Mouse (Mus musculus): ENCODE measurements around the gene Krt8.

Krt8 gene

DNA sequence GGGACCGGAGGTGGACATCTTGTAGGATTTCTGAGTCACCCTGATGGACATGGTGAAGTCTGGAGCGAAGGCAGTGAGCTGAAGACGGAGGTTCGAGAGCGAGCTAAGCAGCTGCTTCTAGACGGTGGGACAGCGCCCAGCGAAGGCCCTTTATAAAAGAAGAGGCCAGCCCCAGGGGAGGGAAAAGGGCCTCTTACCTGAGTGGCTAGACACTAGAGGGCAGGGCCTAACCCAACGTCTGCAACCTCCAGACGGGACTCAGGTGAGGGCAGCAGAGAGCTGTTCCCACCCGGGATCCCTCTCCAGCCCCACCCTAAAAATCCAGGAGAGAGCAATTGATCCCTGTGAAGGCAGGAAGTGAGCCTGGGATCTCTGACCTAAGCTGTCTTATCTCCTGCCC is at the start of gene Krt8:
Krt8 (minus strand) TSS at position 294 of the 400 bp plus-strand sequence.
- no peak for TF ChIP-seq GATA4 (IDR thresholded peaks at IDR 0.05; ENCODE audit: insufficient replicate concordance, low read length)

DNA sequence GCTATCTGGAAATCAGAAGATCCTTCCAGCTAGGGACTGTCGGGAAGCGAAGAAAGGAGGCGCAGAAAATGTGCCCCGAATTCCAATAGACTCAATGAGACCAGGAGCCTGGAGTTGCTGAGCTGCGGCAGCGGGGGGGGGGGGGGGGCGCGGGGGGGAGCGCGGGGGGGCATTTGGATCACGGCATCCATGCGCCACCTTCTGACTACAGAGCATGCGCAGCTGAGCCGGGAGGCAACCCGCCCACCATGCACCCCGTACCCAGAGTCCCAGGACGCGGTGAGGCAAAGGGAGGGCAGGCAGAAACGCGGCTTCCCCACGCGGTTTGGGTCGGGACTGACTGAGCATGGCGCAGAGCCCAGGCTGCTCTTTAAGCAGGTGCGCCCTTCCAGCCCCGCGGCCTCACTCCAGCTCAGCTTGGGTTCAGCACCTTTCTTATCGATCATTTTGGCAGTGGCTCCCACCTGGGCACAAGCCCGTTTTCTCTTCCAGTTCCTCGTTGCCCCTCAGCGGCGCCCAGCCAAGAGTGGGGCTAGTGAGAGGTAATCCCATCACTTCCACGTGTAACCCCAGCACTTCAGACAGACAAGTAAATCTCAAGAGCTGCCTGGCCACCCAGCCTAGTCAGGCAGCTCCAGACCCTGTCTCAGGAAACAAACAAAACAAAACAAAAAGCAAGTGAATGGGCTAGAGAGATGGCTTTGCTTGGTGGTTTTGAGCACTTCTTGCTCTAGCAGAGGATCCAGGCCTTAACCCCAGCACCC is 47.8 kb upstream of the Krt8 start:
- TF ChIP-seq GATA4 (IDR thresholded peaks at IDR 0.05; ENCODE audit: insufficient replicate concordance, low read length) = no peak

DNA sequence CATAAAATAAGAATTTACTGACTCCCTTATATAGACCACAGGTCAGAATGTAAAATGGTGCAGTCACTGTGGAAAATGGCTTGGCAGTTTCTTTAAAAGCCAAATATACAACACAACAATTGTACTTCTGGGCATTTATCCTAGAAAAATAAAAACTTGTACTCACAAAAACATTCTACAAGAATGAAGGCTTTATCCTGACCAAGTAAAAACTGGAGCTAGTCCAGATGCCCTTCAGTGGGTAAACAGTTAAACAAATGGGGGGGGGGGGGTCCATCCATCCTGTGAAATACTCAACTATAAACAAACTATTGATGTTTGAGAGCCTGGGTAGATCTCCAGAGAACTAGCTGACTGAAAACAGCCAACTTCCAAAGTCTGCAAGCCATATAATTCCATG is 45.6 kb upstream of the Krt8 start:
- no peak for TF ChIP-seq GATA4 (IDR thresholded peaks at IDR 0.05; ENCODE audit: insufficient replicate concordance, low read length)

DNA sequence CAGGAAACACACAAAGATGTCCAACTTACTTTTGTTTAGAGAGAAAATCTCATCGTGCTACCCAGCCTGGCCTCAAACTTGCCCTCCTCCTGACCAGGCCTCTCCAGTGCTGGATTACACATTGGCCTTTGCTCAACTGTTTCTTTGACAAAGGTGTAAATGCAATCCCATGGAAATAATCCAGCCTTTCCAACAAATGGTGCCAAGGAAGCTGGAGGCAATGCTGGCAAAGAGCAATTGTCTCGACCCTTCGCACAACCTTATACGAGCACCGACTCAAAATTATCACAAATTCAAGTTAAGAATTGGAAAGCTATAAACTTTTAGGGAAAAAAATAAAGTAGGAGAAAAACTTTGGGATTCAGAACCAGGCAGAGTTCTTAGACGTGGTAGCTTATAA is 43.7 kb upstream of the Krt8 start:
- no peak for TF ChIP-seq GATA4 (IDR thresholded peaks at IDR 0.05; ENCODE audit: insufficient replicate concordance, low read length)

DNA sequence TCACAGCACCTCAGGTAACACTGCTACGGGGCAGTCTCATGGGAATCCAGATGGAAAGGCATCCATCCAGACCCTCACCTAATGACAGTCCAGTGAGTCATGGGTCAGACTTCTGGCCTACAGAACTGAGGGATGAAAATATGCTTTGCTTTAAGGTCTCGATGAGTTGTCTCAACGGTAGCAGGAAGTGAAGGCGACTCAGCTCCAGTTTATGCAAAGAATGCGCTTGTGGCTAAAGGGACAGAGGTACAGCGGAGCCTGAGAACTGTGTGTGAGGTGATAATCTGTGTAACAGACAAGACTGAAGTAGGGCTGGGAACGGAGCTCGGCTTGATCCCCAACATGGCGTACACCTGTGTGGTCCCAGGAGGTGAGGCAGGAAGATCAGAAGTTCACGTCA is 41.4 kb upstream of the Krt8 start:
- TF ChIP-seq GATA4 (IDR thresholded peaks at IDR 0.05; ENCODE audit: insufficient replicate concordance, low read length) = no peak

DNA sequence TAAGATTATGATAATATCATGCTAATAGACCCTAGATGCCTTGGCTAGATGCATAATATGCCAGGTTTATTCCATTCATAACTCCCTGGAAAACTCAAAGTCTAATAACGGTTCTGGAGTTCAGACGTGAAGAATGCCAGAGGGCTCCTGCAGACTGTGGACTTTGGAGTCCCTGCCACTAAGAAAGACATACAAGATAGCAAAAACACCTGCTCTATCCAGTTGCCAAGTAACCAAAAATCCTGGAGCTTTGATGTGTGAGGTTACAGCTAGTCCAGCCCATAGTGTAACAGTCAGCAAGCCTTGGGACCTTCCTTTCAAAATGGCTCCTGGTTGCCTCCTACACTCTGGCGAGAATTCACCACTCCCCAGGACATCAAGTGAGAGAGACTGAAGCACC is 40.5 kb upstream of the Krt8 start:
- no peak for TF ChIP-seq GATA4 (IDR thresholded peaks at IDR 0.05; ENCODE audit: insufficient replicate concordance, low read length)

DNA sequence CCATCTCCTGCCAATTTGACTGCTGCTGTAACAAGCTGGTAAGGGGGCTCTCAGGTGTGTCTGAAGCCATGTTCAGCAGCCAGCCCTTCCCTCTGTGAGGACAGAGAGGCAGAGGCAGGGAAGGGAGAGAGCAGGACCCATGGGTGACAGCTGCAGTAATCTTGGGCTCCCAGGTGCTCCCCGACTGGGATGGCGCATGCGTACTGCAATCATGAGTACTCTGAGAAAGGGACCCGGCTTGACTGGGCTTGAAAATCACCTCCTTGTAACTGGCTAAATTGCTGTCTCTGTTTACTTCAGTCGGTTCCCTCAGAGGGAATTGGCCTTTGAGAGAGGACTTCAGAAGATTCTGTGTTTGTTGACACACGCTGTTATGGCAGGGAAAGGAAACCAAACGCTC is 37.7 kb upstream of the Krt8 start:
- no peak for TF ChIP-seq GATA4 (IDR thresholded peaks at IDR 0.05; ENCODE audit: insufficient replicate concordance, low read length)

DNA sequence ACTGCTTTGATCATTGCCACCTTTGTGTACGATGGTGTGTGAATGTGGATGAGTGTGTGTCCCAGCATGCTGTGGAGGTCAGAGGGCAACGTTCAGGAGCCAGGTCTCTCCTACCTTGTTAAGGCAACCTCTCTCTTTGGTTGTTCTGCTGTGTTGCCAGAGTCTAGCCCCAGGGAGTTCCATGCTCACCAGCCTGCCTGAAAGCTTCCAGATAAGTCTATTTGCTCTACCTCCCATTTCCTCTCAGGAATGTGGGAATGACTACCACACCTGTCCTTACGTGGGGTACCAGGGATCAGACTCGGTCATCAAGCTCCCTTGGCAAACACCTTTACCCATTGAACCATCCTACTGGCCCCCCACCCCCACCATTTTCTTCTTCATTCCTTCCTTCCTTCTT is 36.0 kb upstream of the Krt8 start:
- TF ChIP-seq GATA4 (IDR thresholded peaks at IDR 0.05; ENCODE audit: insufficient replicate concordance, low read length) = no peak

DNA sequence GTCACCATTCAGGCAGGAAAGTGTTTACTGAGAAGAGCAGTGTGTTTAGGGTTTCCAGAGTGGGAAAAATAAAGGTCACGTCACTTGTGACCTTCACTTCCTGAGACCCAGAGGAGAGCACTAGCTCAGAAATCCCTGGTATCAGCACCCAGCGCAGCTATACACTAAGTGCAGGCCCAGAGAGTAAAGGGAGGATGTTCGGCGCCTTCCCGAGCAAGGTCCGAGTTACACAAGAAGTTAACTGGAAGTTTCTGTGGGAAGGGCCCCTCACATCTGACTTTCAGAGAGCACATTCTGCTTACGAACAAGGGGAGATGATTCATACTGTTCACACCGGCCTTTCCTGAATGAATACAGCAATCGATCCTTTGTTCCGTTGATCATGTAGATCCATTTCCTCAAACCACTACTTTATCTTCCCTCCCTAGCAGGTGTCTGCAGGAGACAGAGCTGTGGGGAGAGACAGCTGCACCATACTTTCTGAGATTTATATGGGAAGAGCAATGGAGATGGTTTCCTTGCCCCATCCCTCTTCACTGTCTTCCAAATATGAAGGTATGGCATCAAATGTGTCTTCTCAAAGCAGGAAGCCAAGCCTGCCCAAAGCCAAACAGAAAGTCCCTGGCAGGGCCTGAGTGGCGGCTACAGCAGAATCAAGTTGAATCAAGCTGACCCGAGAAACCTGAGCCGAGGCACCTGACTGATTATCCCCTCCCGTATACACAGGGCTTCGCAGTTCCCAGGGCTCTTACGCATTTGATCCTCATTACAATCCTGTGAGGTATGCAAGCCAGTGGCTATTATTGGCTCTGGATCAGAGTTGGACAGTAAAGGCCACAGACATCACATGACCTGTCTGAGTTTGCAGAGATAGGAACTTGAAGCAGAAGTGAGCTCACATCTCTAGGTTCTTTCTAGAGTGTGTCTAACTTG is 30.1 kb upstream of the Krt8 start:
- TF ChIP-seq GATA4 (IDR thresholded peaks at IDR 0.05; ENCODE audit: insufficient replicate concordance, low read length) = no peak

DNA sequence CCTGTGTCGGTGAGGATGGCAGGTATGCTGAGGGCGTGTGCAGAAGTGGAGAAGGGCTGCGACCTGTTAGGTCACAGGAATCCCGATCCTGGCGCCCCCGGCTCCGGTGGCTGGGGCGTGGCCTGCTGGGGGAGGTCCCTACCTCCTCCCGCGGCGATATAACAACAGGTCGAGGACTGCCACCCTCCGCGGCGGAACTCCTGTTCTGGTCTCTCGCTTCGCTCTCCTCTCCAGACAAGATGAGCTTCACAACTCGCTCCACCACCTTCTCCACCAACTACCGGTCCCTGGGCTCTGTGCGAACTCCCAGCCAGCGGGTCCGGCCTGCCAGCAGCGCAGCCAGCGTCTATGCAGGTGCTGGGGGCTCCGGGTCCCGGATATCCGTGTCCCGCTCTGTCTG is 23.8 kb upstream of the Krt8 start, which contains the start of gene Krt18:
Krt18 (plus strand) TSS at position 141 of the 400 bp plus-strand sequence.
- TF ChIP-seq GATA4 (IDR thresholded peaks at IDR 0.05; ENCODE audit: insufficient replicate concordance, low read length) = no peak

DNA sequence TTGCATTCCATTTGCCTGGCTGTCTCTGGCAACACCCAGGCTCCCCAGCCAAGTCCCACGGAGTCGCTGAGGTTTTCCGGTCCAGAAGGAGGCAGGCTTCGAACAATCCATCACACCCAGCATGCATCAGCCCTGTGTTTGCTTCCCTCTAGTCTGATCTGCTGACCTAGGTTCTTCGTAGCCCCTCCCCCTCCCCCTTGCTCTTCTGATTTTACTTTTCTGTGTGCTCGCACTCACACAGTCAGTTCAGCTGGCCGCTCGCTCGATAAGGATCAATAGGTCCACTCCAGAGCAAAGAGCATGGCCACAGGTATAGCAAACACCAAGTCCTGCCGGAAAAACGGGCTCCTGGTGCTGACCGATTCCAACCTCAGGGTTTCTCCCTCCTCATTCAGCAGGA is 22.1 kb upstream of the Krt8 start:
- 0 out of 2 replicates have a peak, but pooled peaks have one; percentile 43 for TF ChIP-seq GATA4 (IDR thresholded peaks at IDR 0.05; ENCODE audit: insufficient replicate concordance, low read length)

DNA sequence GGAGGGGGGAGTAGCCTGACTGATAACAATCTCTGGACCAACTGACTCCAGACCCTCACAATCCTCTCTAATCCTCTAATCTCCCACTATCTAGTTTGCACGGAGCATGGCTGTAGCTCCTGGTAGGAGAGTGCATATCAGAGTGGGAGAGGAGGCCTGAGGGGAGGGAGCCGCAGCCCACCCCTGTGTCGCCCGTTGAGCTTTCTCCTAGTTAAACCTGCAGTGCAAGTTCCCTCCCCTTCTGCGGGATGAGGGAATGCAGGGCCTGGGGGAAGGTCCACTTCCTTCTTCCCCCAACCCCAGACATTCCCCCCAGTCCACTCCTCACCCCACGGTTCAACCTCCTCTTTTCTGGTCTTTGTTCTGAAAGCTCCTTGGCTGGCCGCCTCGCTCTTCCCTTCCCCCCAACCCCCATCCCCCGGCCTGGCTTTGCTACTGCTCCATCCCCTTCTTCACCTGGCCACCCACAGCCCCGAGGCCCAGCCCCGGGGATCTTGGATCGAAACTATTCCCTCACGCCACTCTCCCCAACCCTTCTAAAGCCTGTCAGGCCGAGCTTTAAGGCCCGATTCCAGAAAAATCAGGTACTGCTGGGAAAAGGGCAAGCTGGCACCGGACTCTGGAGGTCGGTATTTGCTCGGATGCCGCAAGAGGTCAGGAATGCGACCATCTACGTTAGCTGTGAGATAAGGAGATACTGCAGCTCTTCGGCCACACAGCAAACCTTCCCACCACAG is 21.0 kb upstream of the Krt8 start:
- TF ChIP-seq GATA4 (IDR thresholded peaks at IDR 0.05; ENCODE audit: insufficient replicate concordance, low read length) = peak; percentile 74; the same call in 1 of the 2 replicates

DNA sequence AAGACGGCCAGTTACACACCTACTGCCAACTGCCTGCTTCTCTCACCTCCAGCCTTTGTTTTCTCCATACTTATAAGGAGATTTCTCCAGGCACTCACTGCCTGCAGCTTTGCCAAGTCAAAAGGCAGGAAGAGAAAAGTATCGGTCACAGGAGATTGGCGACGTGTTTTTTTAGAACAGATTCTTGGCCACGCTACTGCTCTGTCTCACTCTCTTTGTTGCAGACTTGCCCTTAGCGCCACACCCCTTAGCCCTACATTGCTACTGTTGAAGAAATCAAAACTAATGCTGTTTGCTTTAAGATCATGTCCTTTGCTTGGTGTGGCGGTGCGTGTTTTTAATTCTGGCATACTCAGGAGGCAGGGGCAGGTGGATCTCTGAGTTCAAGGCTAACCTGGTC is 19.6 kb upstream of the Krt8 start:
- no peak for TF ChIP-seq GATA4 (IDR thresholded peaks at IDR 0.05; ENCODE audit: insufficient replicate concordance, low read length)

DNA sequence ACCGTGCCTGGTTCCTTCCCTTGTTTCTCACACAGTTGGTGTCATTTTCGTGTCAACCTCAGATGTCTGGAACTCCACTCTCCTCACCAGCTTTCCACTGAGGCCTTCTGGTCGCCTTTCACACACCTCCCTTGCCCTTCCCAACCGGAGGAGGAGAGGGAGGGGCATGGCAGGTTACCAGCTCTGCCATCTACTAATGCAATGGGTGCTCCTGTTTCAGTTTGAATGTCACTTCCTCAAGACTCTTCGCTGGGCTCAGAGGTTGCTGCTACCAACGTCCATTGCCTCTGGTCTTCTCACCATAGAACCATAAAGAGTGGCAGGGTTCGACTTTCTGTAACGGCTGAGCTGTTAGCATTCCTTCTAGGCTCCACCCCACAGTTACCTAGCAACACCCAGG is 18.2 kb upstream of the Krt8 start:
- TF ChIP-seq GATA4 (IDR thresholded peaks at IDR 0.05; ENCODE audit: insufficient replicate concordance, low read length) = no peak

DNA sequence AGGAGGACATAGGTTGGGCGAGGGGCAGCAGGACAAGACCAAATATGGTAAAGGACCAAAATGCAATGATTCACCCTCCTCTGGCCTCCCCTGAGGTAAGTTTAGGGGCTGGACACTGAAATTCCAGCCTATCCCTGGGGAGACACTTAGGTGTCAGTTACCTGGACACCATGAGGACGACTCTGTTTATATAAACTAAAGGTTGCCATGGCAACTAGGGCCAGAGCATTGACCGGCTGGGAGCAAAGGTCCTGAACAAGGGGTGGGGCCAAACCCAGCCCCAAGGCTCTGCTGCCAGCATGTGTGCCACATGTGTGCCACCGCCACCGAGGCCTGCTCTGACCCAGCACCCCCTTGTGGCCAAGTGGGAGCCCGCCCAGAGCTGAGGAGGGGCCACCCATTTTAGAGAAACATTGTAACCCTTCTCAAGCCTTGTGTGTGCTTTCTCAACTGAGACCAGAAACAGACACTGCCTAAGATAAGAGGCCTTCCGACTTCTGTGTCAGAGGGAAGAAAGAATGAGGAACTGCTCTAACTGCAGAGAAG is 13.7 kb upstream of the Krt8 start:
- no peak for TF ChIP-seq GATA4 (IDR thresholded peaks at IDR 0.05; ENCODE audit: insufficient replicate concordance, low read length)

All from liver, adult (tissue).